Mouse (Mus musculus) cerebellum, postnatal 36 days (tissue): ENCODE measurements around the gene Tent4a.
"Not testable (repeated sequence)": the region's sequence is repeated elsewhere in the genome, so short reads cannot be mapped to it uniquely, and the experiment has no call there.

Experiments used
- DNase-seq, 2 experiments: peaks; one replicate each; pipeline ENCODE4 v3.0.0; 2021 to 2022; ENCODE audit warnings: mixed read lengths in 2 of 2

Gene Tent4a

GRCm38 (mm10) chr13:69534334-69534653, at the start of gene Tent4a:
TSS of gene Tent4a (minus strand) at chr13:69534617.
- DNase-seq, result no peak

DNA sequence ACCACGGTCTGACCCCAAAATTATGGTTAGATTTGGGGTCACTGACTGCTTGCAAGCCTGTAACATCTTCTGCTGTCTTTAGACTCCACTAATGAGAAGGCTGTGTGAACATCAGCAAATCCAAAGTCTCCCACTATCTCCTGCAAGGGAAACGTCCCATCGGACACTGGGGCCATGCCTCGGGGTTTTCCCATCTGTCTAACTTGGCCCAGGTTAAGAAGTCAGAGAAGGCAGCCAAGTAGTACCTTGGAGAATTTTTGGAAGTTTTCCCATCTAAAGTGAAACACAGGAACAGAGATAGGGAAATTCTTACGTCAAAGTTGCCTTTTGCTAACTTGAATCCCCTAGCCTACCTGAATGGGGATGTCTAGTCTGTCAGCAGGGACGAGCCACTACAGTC, 49.2 kb upstream of the Tent4a start:
- no peak for DNase-seq

GRCm38 (mm10) chr13:69582411-69582810, 48.0 kb upstream of the Tent4a start:
- DNase-seq, result no peak

- DNase-seq, result no peak
These were observed 42.9 kb upstream of the Tent4a start for GRCm38 (mm10) chr13:69577181-69577834.

DNA sequence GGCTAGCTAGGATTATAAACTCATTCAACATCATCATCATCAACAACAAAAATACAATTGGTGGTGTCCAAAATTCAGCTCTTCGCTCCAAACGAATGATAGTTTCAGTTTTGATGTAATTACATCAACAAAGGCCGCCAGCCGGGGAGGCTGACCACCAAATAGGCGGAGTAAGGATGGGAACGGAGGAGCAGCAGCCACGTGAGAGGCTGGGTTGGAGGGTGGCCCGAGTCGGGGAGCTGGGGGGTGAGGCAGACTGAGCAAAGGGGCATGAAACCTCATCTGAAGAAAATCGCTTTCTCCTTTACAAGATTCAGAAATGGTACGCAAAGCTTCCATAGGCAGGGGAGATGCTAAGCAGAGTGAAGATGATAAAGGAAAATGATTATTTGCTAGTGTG, 42.3 kb upstream of the Tent4a start:
- DNase-seq, result peak; percentile 31 to 45

DNA sequence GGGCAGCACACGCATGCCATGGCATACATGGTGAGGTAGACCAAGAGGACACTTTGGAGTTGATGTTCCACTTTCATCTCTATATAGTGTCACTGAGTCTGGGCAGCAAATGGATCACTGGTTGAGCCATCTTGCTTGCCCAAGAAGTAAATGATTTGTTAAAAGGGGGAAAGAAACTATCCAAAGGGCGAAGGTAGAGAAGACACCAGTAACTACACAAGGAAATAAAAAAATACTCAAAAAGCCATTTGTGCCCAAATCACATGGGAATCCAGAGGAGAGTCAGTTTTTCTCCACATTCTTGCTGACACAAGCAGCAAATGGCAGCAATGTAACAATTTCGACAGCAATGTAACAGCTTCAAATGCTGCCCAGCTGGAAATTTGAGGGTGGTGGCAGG, 38.2 kb upstream of the Tent4a start:
- DNase-seq, result no peak

- DNase-seq, result no peak
These were observed 34.8 kb upstream of the Tent4a start for GRCm38 (mm10) chr13:69569201-69569600.

- not testable (repeated sequence) for DNase-seq
These were observed 31.0 kb upstream of the Tent4a start for GRCm38 (mm10) chr13:69565401-69565800.

DNA sequence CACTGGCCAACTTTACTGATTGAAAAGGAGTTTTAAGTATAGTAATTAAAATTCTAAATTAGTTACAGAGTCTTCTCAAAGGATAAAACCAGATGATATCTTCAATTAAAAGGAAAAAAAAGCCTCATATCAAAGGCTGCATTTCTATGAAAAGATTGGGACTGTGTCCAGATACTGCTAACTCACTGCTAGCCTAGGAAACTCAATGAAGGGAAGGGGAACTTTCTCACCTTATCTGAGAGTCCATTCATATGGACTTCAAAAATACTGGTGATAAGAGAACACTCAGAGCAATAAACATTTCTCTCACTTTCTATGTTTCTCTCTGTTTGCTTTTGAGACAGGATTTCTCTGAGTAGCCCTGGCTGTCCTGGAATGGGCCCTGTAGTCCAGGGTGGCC, 30.2 kb upstream of the Tent4a start:
- DNase-seq, result no peak

DNA sequence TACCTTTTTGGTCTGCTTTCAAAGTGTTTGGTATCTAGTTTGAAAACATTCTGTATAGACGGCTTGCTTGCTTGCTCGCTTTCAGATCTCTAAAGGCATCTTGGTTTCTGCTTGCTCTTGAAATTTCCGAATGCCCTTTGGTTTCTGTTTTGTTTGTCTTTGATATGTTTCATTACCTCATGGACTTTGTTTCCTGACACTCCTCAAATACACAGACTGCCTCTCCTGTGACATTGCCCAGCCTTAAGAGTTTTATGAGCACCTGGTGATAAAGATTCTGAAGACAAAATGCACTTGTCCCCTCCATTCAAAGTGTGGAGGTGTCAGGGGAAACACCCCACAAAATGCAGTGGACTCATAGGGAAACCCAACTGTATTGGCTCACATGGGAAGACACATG, 29.5 kb upstream of the Tent4a start:
- no peak for DNase-seq

DNA sequence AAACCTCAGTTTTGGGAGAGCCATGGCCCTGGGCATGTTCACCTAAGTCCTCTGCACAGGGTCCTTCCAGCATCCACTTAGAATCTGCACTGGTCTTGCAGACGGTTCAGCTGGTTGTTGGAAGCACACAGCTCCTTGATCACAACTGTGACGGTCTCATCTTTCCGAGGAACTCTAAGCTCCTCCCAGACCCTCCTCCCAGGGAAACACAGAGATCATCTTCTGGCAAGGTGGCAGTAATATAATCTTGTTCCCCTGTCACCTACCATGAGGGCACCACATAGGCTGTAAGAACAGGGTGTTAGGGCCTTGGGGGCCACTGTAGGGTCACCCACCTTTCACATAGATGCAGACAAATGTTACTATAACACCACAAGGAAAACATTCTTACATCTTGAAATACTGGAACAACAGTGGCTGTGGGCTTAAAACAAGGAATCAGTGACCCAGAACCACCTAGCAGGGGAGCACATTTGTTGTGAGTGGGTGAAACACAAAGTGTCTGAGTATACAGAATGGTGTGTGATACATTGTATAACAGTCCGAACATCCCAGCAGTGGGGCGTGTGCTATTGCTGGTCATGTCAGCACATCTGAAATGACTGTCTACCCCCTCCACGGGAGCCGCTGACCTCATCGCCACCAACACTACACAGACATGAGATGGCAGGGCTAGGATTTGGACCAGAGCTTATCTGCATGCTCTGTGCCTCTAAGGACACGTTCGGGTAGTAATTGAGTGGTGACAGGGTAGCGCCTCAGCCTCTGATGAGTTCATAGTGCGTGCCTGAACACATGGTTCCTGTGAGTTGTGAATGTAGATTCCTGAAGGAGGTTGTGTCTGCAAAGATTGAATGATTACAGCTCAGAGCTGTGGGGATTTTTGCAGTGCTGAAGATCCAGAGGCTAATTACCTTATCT, 28.5 kb upstream of the Tent4a start:
- DNase-seq, result no peak

GRCm38 (mm10) chr13:69562004-69562403, 27.6 kb upstream of the Tent4a start:
- DNase-seq, result no peak

DNA sequence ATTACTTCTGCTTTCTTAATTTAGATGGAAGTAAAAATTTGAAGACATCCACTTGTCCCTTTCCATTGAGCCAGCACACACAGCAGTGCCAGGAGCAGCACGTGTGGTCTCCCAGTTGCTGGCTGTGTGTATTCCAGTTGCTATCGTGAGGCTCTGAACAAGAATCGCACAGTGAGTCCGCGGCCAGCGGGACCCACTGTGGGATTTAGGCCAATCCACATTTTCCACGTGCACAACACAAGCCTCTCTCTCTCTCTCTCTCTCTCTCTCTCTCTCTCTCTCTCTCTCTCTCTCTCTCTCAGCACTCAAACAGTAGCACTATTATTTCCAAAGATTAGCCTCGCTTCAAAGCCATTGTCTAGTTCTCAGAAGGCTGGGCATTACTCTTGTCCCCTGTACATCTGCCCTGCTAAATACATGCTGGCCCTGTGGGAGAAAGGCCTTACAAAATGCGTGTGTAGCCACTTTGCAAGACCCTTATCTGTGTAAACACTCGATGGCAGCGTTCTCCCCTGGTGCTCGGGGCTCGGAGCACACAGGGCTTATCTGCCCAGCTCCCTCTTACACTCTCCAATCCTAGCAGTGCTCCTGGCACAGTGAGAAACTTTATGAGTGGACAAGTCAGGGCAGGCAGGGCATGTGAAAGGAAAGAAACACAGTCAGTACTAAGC, 25.0 kb upstream of the Tent4a start:
- DNase-seq, result no peak

- DNase-seq, result peak; percentile 66 to 71
These were observed 23.8 kb upstream of the Tent4a start for GRCm38 (mm10) chr13:69558098-69558660.

- DNase-seq, result no peak
These were observed 22.3 kb upstream of the Tent4a start for GRCm38 (mm10) chr13:69556728-69557127.

- no peak for DNase-seq
These were observed 21.6 kb upstream of the Tent4a start for GRCm38 (mm10) chr13:69555957-69556482.

- no peak for DNase-seq
These were observed 20.6 kb upstream of the Tent4a start for GRCm38 (mm10) chr13:69555045-69555444.

- DNase-seq, result no peak
These were observed 19.8 kb upstream of the Tent4a start for GRCm38 (mm10) chr13:69554255-69554654.

DNA sequence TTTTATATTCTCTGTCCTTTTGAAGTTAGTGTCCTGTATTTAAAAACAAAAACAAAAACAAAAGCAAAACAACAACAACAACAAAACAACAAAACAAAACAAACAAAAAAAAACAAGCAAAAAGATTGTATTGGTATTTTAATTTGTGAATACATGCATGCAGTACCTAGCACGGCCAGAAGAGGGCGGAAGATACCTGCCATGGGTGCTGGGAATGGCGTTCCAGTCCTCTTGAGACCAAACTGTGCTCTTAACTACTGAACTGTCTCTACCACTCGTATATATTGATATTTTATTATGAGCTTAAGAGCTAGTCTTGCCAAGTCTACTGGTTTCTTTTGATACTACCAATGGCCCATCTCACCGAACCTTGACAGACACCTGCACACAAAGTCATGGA, 18.6 kb upstream of the Tent4a start:
- peak in 1 of 2 experiments; percentile 49 for DNase-seq

GRCm38 (mm10) chr13:69550831-69551230, 16.4 kb upstream of the Tent4a start:
- DNase-seq, result no peak

DNA sequence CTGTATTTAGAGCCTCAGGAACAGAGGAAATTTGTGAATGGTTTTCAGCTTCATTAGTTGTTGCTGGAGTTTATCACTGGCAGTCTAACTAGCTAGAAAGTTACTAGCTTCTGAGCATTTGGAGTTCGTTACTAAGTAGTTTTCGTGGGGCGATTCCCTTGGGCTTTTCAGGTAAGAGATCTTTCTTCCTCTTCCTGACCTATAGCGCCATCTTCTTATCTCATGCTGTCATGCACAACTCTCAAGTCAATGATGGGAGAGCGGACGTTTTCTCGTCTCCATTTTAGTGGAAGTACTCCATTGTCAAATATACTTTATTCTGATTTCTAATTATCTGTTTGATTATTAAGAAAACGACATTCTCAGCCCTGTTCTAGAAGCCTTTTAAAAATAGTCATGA, 15.6 kb upstream of the Tent4a start:
- no peak for DNase-seq

GRCm38 (mm10) chr13:69547488-69548180, 13.2 kb upstream of the Tent4a start:
- no peak for DNase-seq

DNA sequence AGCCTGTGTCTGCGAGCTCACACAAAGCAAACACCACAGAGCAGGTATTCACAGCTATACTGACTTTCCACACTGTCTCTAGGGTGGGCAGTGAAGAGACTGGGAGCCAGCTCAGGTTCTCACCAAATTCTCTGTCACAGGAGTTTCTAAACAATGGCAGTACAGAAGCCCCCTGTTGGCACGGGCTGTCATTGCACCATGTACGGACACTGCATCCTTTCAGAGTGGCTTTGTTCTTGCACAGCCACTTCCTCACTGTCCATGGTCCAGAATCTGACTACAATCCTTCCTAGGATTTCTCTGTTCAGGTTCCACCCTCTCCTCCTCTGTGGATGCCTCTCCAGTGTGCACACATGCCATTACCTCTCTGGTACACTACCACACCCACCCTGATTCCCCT, 10.6 kb upstream of the Tent4a start:
- DNase-seq, result no peak
